Mouse (Mus musculus): ENCODE results near the gene Wipf3.

The Wipf3 gene

DNA sequence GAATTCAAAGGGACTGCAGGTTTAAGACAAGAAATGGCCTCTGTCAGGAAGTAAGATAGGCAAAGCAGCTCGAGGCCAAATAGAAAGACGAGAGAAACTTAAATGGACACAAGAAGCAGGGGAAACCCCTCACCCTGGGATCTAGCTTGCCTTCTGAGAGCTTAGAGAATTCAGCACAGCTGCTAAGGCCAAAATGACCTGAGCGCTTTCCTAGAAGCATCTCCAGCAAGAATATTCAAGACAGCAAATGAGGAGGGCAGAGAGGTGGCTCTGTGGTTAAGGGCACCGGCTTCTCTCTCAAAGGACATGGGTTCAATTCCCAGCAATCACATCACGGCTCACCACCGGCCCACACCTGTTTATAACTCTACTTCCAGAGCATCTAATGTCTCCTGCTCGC lies 107.7 kb downstream of the Wipf3 start:
- no peak for DNase-seq

DNA sequence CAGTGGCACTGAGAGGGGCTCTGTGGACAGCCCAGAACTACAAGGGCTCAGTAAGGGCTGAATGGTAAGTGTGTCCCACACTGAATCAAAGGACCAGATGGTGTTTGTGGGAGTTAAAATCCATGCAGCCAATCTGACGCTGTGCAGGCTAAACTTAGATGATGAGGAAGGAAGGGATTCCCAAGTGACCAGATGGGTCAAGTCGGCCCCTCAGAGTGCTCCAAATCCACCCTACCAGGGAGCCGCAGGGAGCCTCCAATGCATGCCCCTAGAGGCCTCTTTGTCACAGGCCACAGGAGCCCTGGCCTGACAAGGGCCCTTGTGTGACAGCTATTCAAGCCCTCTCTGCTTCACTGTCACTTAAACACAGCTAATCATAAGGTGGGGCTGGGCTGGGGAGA lies 109.4 kb downstream of the Wipf3 start:
- DNase-seq: peak; percentile 53 to 80

DNA sequence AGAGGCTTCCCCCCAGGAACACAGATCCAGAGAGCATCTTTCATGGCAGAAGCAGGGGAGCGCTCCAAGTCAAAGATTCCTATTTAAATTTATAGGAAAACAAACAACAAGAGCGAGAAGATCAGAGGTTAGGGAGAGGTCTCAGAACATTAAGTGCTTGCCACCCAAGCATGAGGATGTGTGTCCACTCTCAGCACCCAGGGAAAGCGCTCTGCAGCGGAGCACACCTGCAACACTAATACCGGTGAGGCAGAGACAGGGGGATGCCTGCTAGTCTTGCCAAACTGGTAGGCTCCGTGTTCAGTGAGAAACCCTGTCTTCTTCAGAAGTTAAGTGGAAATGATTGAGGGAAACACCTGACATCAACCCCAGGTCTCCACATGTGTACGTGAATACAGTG lies 110.0 kb downstream of the Wipf3 start:
- DNase-seq: no peak

DNA sequence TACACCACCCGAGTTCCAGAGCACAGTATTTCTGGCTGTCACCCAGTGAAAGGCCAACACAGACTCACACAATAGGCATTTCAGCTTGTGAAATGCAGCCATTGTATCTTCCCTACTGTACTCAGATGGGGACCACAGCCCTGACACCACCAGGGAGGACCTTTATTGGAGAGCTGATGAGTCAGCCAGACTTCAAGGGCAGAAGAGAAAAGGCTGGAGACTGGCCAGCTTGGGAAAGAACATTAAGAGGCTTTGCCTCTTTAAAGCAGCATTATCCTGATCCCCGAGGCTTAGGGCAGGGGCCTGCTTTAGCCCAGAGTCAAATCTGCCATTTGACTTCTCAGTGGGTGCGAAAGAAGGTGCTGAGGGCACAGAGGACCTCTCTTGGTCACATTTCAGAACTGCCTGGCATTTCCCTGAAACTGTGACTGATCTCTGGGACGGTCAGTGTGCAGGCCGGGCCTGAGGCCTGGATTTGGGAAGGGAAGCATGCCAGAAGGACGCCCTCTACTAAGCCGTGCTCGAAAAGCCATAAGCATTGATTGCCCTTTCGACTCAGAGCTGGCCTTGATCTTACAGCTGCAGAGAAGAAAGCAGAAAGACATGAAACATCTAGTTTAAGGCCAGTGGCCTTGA lies 111.0 kb downstream of the Wipf3 start:
- DNase-seq: peak; percentile 47 to 53

DNA sequence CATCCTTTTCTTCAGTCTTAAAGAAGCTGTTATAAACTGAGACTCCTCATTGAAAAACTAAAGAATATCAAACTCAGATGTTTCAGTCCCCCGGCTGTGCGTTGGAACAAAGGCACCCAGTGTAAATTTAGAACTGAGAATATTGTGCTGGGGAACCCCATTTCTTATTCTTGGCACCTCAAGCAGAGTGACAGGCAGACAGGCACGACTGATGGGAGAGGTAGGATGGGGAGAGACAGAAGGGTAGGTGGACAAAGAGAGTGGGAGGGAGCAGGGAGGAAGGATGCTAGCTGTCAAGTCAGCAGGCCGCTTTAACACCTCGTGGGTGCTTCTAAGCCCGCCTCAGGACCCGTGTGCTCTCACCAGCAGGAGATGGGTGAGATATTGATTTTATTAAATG lies 113.4 kb downstream of the Wipf3 start:
- no peak for DNase-seq

DNA sequence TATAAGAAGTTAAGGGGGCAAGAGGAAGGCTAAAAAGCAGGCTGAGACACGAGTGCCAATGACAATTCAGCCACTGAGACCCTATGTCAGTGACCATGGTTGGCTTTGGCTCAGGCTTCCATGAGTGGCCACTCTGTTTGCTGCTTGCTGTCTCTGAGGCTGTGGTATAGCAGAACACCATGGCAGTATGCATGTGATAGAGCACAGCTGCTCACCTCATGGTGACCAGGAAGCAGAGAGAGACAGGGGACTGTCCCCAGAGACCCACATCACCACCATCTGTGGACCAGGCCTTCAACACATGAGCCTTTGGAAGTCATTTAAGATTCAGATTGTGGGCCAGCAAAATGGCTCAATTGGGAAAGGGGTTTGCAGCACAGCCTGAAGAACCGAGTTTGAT lies 114.2 kb downstream of the Wipf3 start:
- no peak for DNase-seq

DNA sequence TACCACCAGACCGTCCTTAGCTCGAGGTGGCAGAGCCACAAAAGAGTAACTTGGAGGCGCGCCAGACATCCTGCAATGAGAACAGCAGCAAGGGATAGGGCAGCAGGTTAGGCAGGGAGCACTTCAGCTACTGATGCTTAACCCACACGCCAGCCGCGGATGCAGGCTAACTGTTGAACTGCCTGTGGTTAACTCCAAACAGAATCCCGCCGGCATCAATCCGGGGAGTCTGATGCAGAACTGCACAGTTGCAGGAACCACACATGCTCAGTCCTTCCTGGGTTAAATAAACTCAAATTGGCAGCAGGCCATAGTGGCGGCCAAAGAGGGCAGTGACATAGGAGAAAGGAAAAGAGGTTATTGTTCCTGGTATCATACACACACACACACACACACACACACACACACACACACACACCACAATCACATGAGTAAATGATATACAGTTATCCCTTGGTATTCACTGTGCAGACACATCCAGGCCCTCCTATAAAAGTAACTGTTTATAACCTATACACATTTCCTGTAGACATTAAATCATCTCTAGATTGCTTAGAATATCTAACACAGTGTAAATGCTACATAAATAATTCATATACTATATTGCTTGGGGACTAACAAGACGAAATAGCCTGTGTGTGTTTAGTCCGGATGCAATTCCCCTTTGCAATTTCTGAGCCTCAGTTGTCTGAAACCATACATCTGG lies 119.1 kb downstream of the Wipf3 start:
- peak; percentile 71 to 79 for DNase-seq

DNA sequence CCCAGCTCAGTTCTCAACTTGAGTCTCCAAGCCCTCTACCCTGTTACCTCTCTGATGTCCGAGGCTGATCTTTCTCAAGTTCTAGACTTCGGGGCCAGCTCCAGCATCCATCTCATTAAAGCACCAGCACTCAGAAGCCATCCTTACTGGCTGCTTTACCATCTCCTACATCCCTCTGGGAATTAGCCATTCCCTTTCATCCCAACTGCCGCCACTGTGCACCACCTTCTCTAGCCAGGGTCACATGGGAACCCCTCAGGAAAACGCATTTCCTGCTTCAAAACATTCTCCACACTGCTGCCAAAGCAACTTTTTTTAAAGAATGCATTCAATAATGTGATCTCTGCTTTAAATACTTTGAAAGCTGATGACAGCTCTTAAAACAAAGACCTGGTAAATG lies 119.9 kb downstream of the Wipf3 start:
- DNase-seq: no peak

DNA sequence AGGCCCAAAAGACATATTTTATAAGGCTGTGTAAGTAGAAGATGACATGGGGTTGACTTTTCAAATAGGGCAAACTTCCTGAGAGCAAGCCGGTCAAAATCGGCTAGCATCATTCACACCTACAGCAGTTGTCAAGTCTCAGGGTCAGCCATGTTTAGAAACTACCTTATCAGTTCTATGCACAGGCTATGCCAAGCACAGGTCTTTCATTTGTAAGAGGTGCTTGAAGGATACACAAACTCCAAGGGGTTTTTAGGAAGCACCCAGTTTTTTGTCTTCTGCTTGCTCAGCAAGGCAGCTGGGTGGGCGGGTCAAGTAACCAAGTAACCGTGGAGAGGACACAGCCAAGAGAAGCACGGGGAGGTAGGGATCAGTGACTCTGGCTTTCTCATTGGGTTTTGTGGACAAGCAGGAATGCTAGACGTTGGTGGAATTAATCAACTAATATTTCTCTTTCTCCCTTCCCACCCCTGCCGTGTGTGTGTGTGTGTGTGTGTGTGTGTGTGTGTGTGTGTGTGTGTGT lies 121.5 kb downstream of the Wipf3 start:
- no peak for DNase-seq

DNA sequence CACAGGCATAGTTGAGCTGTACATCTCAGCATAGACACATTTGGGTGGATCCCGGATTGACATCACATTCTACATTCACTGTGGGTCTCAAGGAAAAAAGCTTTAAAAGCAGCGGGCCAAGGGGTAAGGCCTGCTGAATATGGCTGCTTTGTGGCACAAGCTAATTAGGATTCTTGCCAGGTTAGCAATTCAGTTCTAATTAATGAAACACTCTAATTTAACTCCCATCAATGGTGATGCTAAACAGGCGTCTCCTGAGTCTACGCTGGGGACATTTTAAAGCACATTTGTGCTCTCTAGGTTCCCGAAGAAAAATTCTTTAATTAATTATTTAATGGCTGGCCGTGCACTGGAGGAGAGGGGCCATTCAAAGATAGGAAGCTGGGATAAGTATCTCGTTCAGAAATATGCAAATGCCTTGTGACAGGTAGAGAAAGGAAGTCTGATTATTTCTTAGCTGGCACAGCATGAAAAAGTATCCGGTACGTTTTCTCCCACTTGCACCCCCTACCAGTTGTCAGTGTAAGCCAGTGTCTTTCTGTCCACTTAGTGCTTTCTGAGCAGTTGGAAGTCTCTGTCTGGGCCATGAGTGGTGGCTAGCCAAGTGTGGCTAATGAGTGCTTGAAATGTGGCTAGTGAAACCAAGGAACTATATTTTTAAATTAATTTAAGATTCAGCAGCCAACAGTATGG lies 123.5 kb downstream of the Wipf3 start:
- peak in 1 of 2 experiments; percentile 39 for DNase-seq
